Mouse (Mus musculus) left cerebral cortex, adult 8-10 months (tissue): Measurements from ENCODE around the gene Pafah1b1. TPM values are rescaled to one million over a fixed set of nuclear protein-coding genes. Genes with fewer than 3 reads are reported as not detected.
A peak's percentile ranks its signal among the peaks of the same experiment; 100 is the strongest.

Experiments used
- DNase-seq, 2 experiments: peaks; one replicate each; pipeline ENCODE4 v3.0.0; 2022; ENCODE audit warnings: low spot score in 2 of 2
- total RNA-seq, 4 experiments: library from RNA; stranded (reverse); gene quantifications; 2 replicates each; pipeline ENCODE4 v1.2.4; 2022

Pafah1b1 gene
- total RNA-seq, 4 experiments from 2014 or later, result 355 to 437 (median 395) TPM

GRCm38 (mm10) chr11:74721141-74721540 is 3.3 kb downstream of the Pafah1b1 start:
- no peak for DNase-seq

GRCm38 (mm10) chr11:74720668-74721067 is 3.8 kb downstream of the Pafah1b1 start:
- no peak for DNase-seq

DNA sequence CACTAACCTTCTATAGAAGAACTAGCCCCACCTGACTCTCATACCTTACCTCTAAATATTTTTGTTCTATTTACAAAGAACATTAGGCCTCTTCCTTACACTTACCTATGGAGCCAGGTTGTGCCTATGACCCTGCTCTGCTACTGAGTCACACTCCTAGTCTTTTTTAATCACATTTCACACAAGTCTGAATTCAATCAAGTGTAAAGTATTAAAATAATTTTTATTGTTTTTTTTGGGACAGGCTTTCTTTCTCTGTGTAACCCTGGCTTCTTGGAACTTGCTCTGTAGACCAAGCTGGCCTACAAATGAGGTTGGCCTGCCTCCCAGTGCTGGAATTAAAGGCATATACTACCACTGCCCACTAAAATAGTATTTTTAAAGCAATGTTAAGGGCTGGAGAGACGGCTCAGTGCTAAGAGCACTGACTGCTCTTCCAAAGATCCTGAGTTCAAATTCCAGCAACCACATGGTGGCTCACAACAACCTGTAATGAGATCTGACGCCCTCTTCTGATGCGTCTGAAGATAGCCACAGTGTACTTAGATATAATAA is 8.4 kb downstream of the Pafah1b1 start:
- DNase-seq, result no peak

GRCm38 (mm10) chr11:74710671-74711070 is 13.8 kb downstream of the Pafah1b1 start:
- no peak for DNase-seq

DNA sequence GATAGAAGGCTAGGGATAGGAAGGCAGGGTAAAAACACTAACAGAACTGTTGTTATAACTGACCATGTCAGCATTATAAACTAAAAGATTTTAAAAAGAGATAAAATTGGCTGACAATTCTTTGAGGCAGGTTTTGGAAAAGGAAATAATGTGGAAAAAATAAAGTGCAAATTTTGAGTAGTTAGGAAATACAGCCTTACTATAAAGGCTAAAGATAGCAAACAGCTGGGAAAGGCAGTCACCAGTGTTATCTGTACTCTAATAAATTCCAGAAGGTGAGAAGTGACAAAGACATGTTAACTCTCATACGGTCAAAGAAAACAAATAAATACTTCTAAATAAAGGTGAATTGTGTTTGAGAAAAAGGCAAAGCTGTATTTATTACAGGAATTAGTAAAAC is 15.7 kb downstream of the Pafah1b1 start:
- DNase-seq, result no peak

DNA sequence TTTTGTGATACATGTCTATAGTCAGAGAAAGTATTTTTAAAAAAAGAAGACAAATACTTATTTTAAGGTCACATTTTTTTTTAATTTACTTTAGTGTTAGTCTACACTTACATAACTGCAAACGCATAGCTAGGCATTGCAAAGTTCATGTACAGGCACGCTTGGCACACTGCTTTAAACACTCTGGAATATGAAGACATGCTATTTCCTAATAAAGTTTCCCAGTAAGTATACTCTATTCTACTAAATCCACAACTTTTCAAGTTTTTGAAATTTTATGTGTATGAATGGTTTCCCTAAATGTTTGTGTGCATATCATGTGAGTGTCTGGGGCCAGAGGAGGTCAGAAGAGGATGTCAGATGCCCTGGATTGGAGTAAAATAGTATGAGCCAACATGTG is 20.4 kb downstream of the Pafah1b1 start:
- no peak for DNase-seq

GRCm38 (mm10) chr11:74699505-74699904 is 25.0 kb downstream of the Pafah1b1 start:
- no peak for DNase-seq

- DNase-seq, result no peak
These were observed 32.3 kb downstream of the Pafah1b1 start for GRCm38 (mm10) chr11:74692151-74692550.

DNA sequence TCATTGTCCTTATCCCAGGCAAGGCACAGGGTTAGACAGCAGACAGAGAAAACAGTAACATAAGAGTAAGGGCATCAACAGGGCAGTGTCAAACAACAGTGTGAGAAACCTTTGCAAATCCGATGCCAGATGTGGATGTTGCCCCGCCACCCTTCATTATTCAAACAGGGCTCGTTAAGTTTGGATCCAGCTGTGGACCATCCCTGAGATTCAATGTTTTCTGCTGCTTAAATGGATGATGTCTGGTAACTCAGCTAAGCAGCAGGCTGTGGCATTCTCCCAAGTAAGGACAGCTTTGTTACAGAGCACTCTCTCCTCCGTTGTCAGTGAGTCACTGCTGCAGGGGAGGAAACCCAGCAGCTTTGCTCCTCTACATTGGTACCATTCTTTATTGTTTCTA is 49.3 kb downstream of the Pafah1b1 start:
- peak in 1 of 2 experiments; percentile 67 for DNase-seq

GRCm38 (mm10) chr11:74674713-74675112 is 49.8 kb downstream of the Pafah1b1 start:
- DNase-seq, result no peak

DNA sequence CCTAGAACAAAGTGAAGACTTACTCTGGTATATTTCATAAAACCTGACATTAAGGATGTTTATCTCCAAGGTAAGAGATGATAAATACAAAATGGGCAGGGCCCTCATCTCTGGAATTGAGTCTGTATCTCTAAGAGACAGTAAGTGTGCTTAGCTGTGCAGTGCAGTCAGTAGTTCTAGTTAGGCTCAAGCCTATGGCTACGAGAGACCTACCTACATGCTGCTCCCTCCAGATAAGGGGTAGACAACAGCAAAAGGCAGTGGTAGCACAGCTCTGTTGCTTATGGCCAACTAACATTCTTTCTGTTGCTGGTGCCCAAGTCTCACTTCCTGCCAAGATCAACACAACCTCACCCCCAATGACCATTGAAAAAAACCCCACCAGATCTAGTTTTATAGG is 50.9 kb downstream of the Pafah1b1 start:
- DNase-seq, result no peak

DNA sequence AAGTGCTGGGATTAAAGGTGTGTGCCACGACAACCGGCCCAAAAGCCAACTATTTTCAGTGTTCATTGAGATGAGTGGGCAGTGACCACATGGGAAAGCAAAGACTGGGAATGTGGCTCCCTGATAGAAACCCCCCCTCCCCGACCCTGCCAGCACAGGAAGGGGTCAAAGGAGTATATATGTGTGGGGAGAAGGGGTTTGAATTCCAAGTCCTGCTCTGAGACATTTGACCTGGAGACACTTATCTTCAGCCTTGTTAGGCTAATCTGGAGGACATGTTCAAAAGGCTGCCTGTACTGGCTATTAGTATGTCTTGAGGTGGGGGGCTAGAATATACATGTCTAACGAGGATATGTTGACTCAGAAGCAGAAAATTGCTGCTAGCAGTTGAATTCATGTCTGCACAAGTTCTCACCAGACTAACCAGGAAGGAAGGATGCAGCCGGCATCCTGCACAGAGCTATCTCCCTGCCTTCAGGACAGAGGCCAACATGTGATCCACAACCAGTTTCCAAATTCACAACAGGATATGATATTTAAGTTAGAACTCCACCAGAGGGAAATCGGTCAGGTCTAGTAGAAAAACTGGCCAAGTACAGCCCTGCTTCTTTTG is 51.5 kb downstream of the Pafah1b1 start:
- no peak for DNase-seq

GRCm38 (mm10) chr11:74671839-74672238 is 52.6 kb downstream of the Pafah1b1 start:
- DNase-seq, result no peak

DNA sequence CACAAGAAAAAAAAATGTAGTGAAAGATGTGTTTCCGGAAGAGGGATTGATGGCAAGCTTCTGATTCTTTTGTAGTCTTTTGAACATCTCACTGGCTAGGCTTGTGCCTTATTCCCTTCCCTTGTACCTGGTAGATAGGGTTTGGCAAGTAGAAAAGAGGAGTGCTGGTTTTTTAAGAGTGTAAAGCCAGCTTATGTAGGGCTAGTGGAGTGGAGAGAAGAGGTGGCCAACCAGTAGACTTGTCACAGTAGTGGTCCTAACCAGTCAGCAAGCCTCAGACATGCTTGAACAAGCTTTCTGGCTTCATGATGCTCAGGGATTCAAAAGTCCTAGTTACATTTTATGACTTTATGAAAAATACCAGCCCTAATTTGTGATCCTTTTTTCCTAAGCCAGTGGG is 53.5 kb downstream of the Pafah1b1 start:
- DNase-seq, result no peak

GRCm38 (mm10) chr11:74670151-74670550 is 54.3 kb downstream of the Pafah1b1 start:
- DNase-seq, result no peak

- DNase-seq, result no peak
These were observed 55.5 kb downstream of the Pafah1b1 start for GRCm38 (mm10) chr11:74668971-74669370.

DNA sequence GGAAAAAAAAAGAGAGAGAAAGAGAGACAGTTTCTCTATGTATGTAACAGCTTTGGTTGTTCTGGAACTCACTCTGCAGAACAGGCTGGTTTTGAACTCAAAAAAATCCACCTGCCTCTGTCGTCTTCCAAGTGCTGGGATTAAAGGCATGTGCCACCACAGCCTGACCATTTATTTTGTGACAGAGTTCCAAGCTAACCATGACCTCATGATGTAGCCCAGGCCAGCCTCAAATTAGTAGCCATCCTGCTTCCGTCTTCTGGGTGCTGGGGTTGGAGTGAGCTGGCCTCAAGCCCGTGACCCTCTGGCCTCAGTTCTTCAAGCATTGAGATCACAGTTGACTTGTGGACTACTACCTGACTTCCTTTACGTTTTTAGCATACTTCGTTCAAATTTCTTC is 56.0 kb downstream of the Pafah1b1 start:
- DNase-seq, result no peak

DNA sequence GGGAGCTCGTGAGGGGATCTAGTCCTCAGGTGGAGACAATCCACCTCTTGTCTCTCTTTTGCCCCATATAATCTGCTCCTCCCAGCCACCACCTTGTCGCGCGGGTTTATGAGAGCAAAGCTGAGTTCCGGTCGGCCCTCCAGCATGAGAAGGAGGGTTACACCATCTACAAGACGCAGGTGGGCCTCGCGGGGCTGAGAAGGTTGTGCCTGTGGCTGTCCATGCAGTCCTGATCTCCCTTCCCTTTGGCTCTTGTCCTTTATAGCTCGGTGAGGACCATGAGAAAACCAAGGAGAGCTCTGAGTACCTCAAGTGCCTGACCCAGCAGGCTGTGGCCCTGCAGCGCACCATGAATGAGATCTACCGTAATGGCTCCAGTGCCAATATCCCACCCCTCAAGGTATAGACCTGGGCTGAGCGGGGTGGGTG is 56.9 kb downstream of the Pafah1b1 start:
- DNase-seq, result no peak

DNA sequence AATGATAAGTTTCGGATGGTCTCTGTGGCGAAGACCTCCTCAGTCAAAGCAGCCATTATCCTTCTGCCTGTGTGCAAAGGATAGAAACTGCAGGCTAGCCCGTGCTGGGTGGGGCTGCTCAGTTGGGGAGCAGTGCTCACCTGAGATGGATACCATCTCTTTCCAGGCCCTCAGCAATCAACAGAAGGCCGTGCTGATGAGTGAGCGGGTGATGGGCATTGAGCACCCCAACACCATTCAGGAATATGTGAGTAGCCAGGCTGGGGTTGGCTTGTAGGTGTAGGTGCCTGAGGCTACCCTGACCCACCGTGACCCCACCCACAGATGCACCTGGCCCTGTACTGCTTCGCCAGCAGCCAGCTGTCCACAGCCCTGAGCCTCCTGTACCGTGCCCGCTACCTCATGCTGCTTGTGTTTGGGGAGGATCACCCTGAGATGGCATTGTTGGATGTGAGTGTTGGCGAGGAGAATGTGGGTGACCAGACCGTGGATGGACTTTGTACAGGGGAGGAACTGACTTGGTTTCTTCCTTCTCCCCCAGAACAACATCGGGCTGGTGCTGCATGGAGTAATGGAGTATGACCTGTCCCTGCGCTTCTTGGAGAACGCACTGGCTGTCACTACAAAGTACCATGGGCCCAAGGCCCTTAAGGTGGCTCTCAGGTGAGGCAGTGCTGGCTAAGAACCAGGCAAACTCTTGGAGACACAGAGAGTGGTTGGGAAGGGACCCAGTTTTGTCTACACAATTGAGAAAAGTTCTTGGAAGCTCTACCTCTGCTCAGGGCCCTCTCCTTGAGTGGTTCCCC is 57.5 kb downstream of the Pafah1b1 start:
- no peak for DNase-seq

GRCm38 (mm10) chr11:74666284-74666652 is 58.2 kb downstream of the Pafah1b1 start:
- no peak for DNase-seq

- DNase-seq, result no peak
These were observed 58.7 kb downstream of the Pafah1b1 start for GRCm38 (mm10) chr11:74665631-74666283.

DNA sequence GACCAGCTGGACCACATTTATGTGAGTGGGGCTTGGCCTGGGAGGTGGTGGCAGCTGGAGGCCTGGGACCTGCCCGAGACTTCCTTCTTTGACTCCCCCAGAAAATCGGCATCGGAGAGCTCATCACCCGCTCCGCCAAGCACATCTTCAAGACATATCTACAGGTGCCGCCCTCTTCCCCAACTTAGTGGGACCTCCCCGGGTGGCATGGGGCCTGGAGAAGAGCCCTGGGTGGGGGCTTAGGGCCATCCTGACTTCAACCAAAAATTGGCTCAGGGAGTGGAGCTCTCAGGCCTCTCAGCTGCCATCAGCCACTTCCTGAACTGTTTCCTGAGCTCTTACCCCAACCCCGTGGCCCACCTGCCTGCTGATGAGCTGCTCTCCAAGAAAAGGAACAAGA is 59.6 kb downstream of the Pafah1b1 start:
- no peak for DNase-seq
